Mouse (Mus musculus) heart, adult 11 months (tissue): Measurements from ENCODE around the gene Prdx6b.

Experiments
- DNase-seq: peaks from one replicate; pipeline ENCODE4 v3.0.0; 2022

Gene Prdx6b

GRCm38 (mm10) chr2:80327272-80327671 is 35.0 kb downstream of the Prdx6b start:
- peak; percentile 36 for DNase-seq

- peak; percentile 79 for DNase-seq
Measured at GRCm38 (mm10) chr2:80328961-80329653, 36.8 kb downstream of the Prdx6b start.

GRCm38 (mm10) chr2:80340537-80340936 is 48.3 kb downstream of the Prdx6b start:
- peak; percentile 66 for DNase-seq
